Mouse (Mus musculus): ENCODE measurements around the gene Lingo1.

- TF ChIP-seq CTCF (IDR thresholded peaks at IDR 0.05; ENCODE audit: low read depth) (no peak), EP300 (IDR thresholded peaks at IDR 0.05; ENCODE audit: low read depth) (no peak)
Observed at GRCm38 (mm10) chr9:56795721-56796655, at the start of gene Lingo1.

Data from liver, postnatal 0 days (tissue).